Mouse (Mus musculus): ENCODE measurements around the gene Iqch.

The Iqch gene

GRCm38 (mm10) chr9:63611967-63612366 lies 9.7 kb upstream of the Iqch start:
- DNase-seq = no peak

GRCm38 (mm10) chr9:63610841-63611366 lies 8.6 kb upstream of the Iqch start:
- peak; percentile 52 for DNase-seq

- no peak for DNase-seq
Measured at GRCm38 (mm10) chr9:63610231-63610630, 7.9 kb upstream of the Iqch start.

GRCm38 (mm10) chr9:63609776-63610175 lies 7.5 kb upstream of the Iqch start:
- DNase-seq = no peak

GRCm38 (mm10) chr9:63609246-63609645 lies 7.0 kb upstream of the Iqch start:
- no peak for DNase-seq

- DNase-seq = no peak
Measured at GRCm38 (mm10) chr9:63608006-63608405, 5.7 kb upstream of the Iqch start.

GRCm38 (mm10) chr9:63606594-63606993 lies 4.3 kb upstream of the Iqch start:
- no peak for DNase-seq

- no peak for DNase-seq
Measured at GRCm38 (mm10) chr9:63603849-63604248, 1.6 kb upstream of the Iqch start.

- no peak for DNase-seq
Measured at GRCm38 (mm10) chr9:63596660-63597059, 5.6 kb downstream of the Iqch start.

GRCm38 (mm10) chr9:63595652-63596051 lies 6.6 kb downstream of the Iqch start:
- no peak for DNase-seq

- no peak for DNase-seq
Measured at GRCm38 (mm10) chr9:63595032-63595431, 7.3 kb downstream of the Iqch start.

GRCm38 (mm10) chr9:63591661-63592256 lies 10.5 kb downstream of the Iqch start:
- no peak for DNase-seq

GRCm38 (mm10) chr9:63590592-63590991 lies 11.7 kb downstream of the Iqch start:
- no peak for DNase-seq

- DNase-seq = no peak
Measured at GRCm38 (mm10) chr9:63589209-63589608, 13.1 kb downstream of the Iqch start.

GRCm38 (mm10) chr9:63585251-63585650 lies 17.0 kb downstream of the Iqch start:
- DNase-seq = no peak

GRCm38 (mm10) chr9:63581778-63582177 lies 20.5 kb downstream of the Iqch start:
- DNase-seq = no peak

- DNase-seq = no peak
Measured at GRCm38 (mm10) chr9:63580046-63580445, 22.2 kb downstream of the Iqch start.

- DNase-seq = no peak
Measured at GRCm38 (mm10) chr9:63579644-63580043, 22.6 kb downstream of the Iqch start.

GRCm38 (mm10) chr9:63577469-63577868 lies 24.8 kb downstream of the Iqch start:
- no peak for DNase-seq

GRCm38 (mm10) chr9:63572874-63573273 lies 29.4 kb downstream of the Iqch start:
- no peak for DNase-seq

- DNase-seq = peak; percentile 33
Measured at GRCm38 (mm10) chr9:63571895-63572294, 30.4 kb downstream of the Iqch start.

GRCm38 (mm10) chr9:63568808-63569207 lies 33.5 kb downstream of the Iqch start:
- peak; percentile 59 for DNase-seq

GRCm38 (mm10) chr9:63568314-63568713 lies 34.0 kb downstream of the Iqch start:
- DNase-seq = no peak

- DNase-seq = no peak
Measured at GRCm38 (mm10) chr9:63563436-63563835, 38.9 kb downstream of the Iqch start.

- no peak for DNase-seq
Measured at GRCm38 (mm10) chr9:63561931-63562330, 40.4 kb downstream of the Iqch start.
